Mouse (Mus musculus): ENCODE results near the gene Poc5. TPM values are rescaled to one million over a fixed set of nuclear protein-coding genes. Genes with fewer than 3 reads are reported as not detected.
A peak's percentile ranks its signal among the peaks of the same experiment; 100 is the strongest.

Gene Poc5
- total and polyA plus RNA-seq, 3 experiments = 17.1 to 25.4 TPM; not detected in 1

- Histone ChIP-seq H3K4me1 (ENCODE audit: control insufficient read depth in 1 of 2, insufficient read depth in 2 of 2, low read length in 2 of 2) (no peaks in the 10 kb centered on the region), H3K79me2 (ENCODE audit: control insufficient read depth, insufficient read depth, low read length, poor library complexity) (no peaks in the 10 kb centered on the region), H3K27ac (ENCODE audit: control insufficient read depth, low read depth, low read length) (no peak overlapping the region), H3K4me3 (ENCODE audit: control insufficient read depth in 1 of 2, insufficient read depth in 1 of 2, low read depth in 2 of 2, low read length in 2 of 2) (no peak overlapping the region), H3K9ac (ENCODE audit: control insufficient read depth, low read depth, low read length, poor library complexity, severe bottlenecking) (no peak overlapping the region), H3K9me3 (replicated peaks; ENCODE audit: insufficient read depth, low read length) (no peaks in the 10 kb centered on the region), H3K27me3 (ENCODE audit: control insufficient read depth in 1 of 2, insufficient read depth in 2 of 2, low read length in 2 of 2) (no peaks in the 10 kb centered on the region), H3K36me3 (ENCODE audit: control insufficient read depth in 1 of 2, insufficient read depth in 2 of 2, low read length in 2 of 2) (peaks cover 0 to 30% of the 10 kb centered on the region in 2 experiments; a peak in 2 of 4 replicates)
- TF ChIP-seq TCF12 (IDR thresholded peaks at IDR 0.05; ENCODE audit: low read depth, low read length) (no peak), TBP (IDR thresholded peaks at IDR 0.05; ENCODE audit: low read depth, low read length) (no peak)
- no peak for DNase-seq (ENCODE audit: low read depth, low spot score)
Observed at GRCm38 (mm10) chr13:96405518-96405917, 17.4 kb downstream of the Poc5 start.

- Histone ChIP-seq H3K27ac (ENCODE audit: control insufficient read depth, low read depth, low read length) (no peak overlapping the region), H3K36me3 (ENCODE audit: control insufficient read depth in 1 of 2, insufficient read depth in 2 of 2, low read length in 2 of 2) (peaks cover 0 to 28% of the 10 kb centered on the region in 2 experiments; a peak in 2 of 4 replicates), H3K4me1 (ENCODE audit: control insufficient read depth in 1 of 2, insufficient read depth in 2 of 2, low read length in 2 of 2) (no peaks in the 10 kb centered on the region), H3K4me3 (ENCODE audit: control insufficient read depth in 1 of 2, insufficient read depth in 1 of 2, low read depth in 2 of 2, low read length in 2 of 2) (no peak overlapping the region), H3K9ac (ENCODE audit: control insufficient read depth, low read depth, low read length, poor library complexity, severe bottlenecking) (no peak overlapping the region), H3K27me3 (ENCODE audit: control insufficient read depth in 1 of 2, insufficient read depth in 2 of 2, low read length in 2 of 2) (no peaks in the 10 kb centered on the region), H3K79me2 (ENCODE audit: control insufficient read depth, insufficient read depth, low read length, poor library complexity) (no peaks in the 10 kb centered on the region), H3K9me3 (replicated peaks; ENCODE audit: insufficient read depth, low read length) (no peaks in the 10 kb centered on the region)
- TF ChIP-seq GABPA (IDR thresholded peaks at IDR 0.05; ENCODE audit: low read depth, low read length) (no peak), UBTF (IDR thresholded peaks at IDR 0.05; ENCODE audit: borderline replicate concordance, insufficient read depth, low read depth, low read length) (no peak), HCFC1 (IDR thresholded peaks at IDR 0.05; ENCODE audit: low read depth, low read length) (no peak), ZKSCAN1 (IDR thresholded peaks at IDR 0.05; ENCODE audit: low read depth, low read length) (no peak), MAFK (IDR thresholded peaks at IDR 0.05; ENCODE audit: borderline replicate concordance, low read depth, low read length) (no peak), USF2 (IDR thresholded peaks at IDR 0.05; ENCODE audit: borderline replicate concordance in 1 of 2, insufficient read depth in 1 of 2, low read depth in 1 of 2, low read length in 2 of 2) (no peak), KAT2A (conservative IDR thresholded peaks at IDR 0.05; ENCODE audit: low read depth, low read length) (no peak), CHD1 (IDR thresholded peaks at IDR 0.05; ENCODE audit: low read depth, low read length) (no peak), MAX (IDR thresholded peaks at IDR 0.05; ENCODE audit: low read length) (no peak), GATA1 (IDR thresholded peaks at IDR 0.05; ENCODE audit: low read depth, low read length) (no peak), EP300 (IDR thresholded peaks at IDR 0.05; ENCODE audit: low read depth in 1 of 2, low read length in 2 of 2) (no peak), MAZ (IDR thresholded peaks at IDR 0.05; ENCODE audit: low read depth, low read length) (no peak), SMC3 (IDR thresholded peaks at IDR 0.05; ENCODE audit: low read depth, low read length) (peak; percentile 56), RAD21 (IDR thresholded peaks at IDR 0.05; ENCODE audit: low read depth, low read length) (peak; percentile 48), MEF2A (IDR thresholded peaks at IDR 0.05; ENCODE audit: extremely low read depth, insufficient replicate concordance, low read depth, low read length, poor library complexity, severe bottlenecking) (no peak), CTCF (IDR thresholded peaks at IDR 0.05 in 2 of 3, conservative IDR thresholded peaks at IDR 0.05 in 1 of 3; ENCODE audit: control insufficient read depth in 1 of 3, insufficient read depth in 1 of 3, low read depth in 2 of 3, low read length in 3 of 3, poor library complexity in 1 of 3, severe bottlenecking in 1 of 3) (peak; percentile 19 to 55 (median 49); a peak in 5 of 6 replicates), E2F4 (IDR thresholded peaks at IDR 0.05; ENCODE audit: borderline replicate concordance, low read depth, low read length) (no peak)
- DNase-seq (ENCODE audit: low read depth, low spot score) = peak; percentile 32
Observed at GRCm38 (mm10) chr13:96407040-96407439, 18.9 kb downstream of the Poc5 start.
